Mouse (Mus musculus) heart, adult 2 months (tissue): ENCODE measurements at regions not wholly inside any gene's neighbourhood (a gene's known extent, or its start where the extent isn't known, plus 50 kb on each side); places are given as distances from the start of the nearest gene placed in this dataset.
A peak's percentile ranks its signal among the peaks of the same experiment; 100 is the strongest.

Experiments used
- CTCF ChIP-seq: fragments of 200-600 bp; IDR thresholded peaks from 2 replicates; pipeline ENCODE4 v1.8.1; 2022; ENCODE audit warnings: antibody characterized with exemption, mild to moderate bottlenecking, moderate library complexity
- POLR2A ChIP-seq: fragments of 200-500 bp; IDR thresholded peaks from 2 replicates; pipeline ENCODE4 v1.6.1; 2011; ENCODE audit warnings: mild to moderate bottlenecking, low read depth, low read length, control low read depth; ENCODE audit not compliant: insufficient read depth

DNA sequence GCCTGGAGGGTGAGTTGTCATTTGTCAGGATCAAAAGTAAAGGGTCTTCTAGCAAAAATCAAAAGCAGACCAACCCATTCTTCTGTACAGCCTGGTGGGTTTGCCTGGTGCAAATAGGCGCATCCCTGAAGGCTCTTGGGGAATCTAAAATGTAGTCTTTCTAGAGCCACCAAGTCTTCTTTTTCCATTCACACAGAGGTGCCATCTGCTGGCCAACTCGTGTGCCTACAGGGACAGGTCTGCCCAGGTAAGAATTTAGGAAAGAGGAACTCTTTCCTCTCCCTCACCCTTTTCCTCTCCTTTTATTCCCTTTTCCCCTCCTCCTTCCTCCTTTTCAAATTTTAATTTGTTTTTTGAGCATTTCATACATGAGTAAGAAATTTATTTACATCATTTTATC lies 116.5 kb downstream of the Insig2 start:
- TF ChIP-seq POLR2A (no peak), CTCF (peak; percentile 70)
